Mouse (Mus musculus) CH12.LX (cell line): ENCODE measurements around the gene Tekt5.

Experiments
- BHLHE40 ChIP-seq: IDR thresholded peaks from 2 replicates; pipeline ENCODE4 v1.6.1; 2011; ENCODE audit warnings: mild to moderate bottlenecking, low read depth, low read length, improper control_type of control experiment
- CTCF ChIP-seq, 2 experiments: IDR thresholded peaks in 1 of 2; conservative IDR thresholded peaks in 1 of 2; 2 replicates each; pipeline ENCODE4 v1.5.1; 2011 to 2012; ENCODE audit warnings: low read depth in 2 of 2, low read length in 2 of 2, improper control_type of control experiment in 1 of 2, inconsistent platforms in 1 of 2, mild to moderate bottlenecking in 1 of 2, moderate library complexity in 1 of 2

DNA sequence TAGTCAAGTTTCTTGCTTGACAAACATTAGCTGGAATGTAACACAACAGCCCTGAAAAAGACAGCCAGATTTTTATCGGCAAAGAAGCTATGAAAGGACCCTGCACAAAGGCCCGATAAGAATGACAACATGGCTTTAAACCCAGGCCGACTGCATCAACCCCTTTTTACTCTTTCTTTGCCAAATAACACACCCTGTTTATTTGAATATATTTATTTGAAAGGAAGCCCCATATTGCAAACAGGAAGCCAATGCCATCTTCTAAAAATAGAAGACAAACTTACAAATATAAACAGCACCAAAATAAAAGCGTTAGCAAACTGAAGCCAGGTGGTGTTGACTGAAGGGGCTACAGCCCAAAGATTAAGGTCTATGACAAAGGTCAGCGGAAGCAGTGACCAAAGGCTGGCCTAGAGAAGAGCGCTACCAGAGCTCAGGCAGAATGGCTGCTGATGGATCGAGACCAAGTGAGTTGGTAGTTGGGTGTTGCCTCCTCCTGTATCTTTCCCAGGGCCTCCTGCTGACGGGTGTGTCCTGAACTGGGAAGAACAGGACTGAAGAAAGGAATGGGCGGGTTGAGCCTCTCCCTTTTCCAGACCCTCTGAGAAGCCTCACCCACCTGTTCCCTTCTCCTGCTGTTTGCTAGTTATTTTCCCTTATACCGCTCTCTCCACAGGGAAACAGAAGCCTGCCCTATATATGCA is 78.6 kb downstream of the Tekt5 start:
- no peak for TF ChIP-seq BHLHE40
- TF ChIP-seq CTCF (conservative IDR thresholded peaks at IDR 0.05 in 1 of 2, IDR thresholded peaks at IDR 0.05 in 1 of 2; ENCODE audit: low read depth in 2 of 2, low read length in 2 of 2), result no peak
